Mouse (Mus musculus): ENCODE data around the gene Tmc8.
"Not testable (repeated sequence)": the region's sequence is repeated elsewhere in the genome, so short reads cannot be mapped to it uniquely, and the experiment has no call there.

Gene Tmc8

DNA sequence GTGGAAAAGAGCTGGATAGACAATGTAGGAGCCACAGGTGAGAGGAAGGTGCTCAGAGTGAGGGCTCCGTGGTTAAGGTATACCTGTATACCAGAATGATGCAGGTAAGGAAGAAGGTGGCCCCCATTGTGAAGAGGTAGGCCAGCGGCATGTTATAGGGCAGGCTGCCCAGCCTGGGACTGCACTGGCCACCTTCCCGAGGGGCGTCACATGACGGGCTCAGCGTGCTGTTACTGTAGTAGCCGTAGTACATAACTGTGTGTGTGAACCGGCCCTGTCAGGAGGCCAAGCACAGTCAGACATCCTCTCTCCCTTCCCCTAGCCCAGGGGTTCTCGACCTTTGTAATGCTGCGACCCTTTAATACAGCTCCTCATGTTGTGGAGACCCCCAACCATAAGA is 7.0 kb upstream of the Tmc8 start:
- DNase-seq: peak in 1 of 2 experiments; percentile 18

GRCm38 (mm10) chr11:117775540-117775939 is 6.3 kb upstream of the Tmc8 start:
- DNase-seq: peak in 1 of 2 experiments; percentile 29

GRCm38 (mm10) chr11:117776085-117776792 is 5.6 kb upstream of the Tmc8 start:
- peak in 1 of 2 experiments; percentile 21 for DNase-seq

GRCm38 (mm10) chr11:117777111-117777510 is 4.8 kb upstream of the Tmc8 start:
- DNase-seq: no peak

DNA sequence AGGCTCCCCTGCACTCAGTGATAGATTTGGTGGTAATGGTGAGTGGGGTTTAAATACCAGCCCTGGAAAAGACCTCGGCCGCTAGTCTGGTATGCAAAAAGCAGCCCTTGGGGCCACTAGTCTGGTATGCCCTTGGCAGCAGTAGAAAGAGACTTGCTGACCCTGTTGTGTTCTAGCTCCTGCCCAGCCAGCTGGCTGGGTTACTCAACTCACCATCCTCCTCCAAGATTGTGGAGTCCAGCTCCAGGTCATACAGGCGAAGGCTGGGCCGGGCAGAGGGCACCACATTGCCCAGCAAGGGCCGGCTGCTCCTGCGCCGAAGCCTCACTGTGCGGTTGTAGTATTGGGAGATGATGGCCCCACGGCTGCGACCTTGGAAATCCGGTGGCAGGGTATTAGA is 3.8 kb upstream of the Tmc8 start:
- DNase-seq: peak; percentile 9 to 37

- peak; percentile 67 to 68 for DNase-seq
Observed at GRCm38 (mm10) chr11:117778851-117779433, 2.9 kb upstream of the Tmc8 start.

- DNase-seq: peak; percentile 87 to 92
Observed at GRCm38 (mm10) chr11:117779434-117780198, 2.3 kb upstream of the Tmc8 start.

DNA sequence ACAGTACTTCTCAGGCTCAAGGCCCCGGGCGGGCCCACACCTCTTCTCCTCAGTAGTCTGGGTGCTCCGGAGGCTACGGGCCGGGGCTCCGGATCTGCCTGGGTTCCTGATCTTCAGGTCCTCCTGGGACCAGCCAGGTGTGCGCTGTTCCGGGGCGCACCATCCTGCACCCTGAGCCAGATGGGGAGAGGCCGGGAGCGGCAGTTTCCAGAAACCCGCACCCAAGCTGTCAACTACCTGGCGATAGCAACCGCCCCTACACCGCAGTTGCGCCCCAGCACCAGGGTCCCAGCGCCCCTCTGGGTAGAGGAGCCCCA is 1.7 kb upstream of the Tmc8 start:
- no peak for DNase-seq

GRCm38 (mm10) chr11:117780582-117781111 is 1.2 kb upstream of the Tmc8 start:
- peak; percentile 94 to 96 for DNase-seq

GRCm38 (mm10) chr11:117781199-117781821 is 566 bp upstream of the Tmc8 start:
- peak; percentile 87 to 90 for DNase-seq

DNA sequence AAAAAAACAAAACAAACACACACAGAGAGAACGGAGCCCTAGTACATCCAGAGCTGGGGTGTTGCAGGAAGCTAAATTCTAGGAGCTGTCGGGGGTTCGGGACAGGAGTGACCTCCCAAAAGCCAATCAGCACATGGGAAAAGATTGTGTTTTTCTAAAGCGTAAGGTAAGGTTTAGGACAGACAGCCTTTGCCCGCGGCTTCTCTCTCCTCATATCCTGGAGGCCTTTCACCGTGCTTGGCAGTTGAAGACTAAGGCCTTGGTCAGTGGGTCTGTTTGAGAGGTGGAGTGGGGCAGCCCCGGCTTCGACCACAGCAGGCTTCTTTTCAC is 794 bp downstream of the Tmc8 start:
- DNase-seq: no peak

- peak; percentile 81 to 85 for DNase-seq
Observed at GRCm38 (mm10) chr11:117783089-117783488, 1.2 kb downstream of the Tmc8 start.

- DNase-seq: peak; percentile 56 to 63
Observed at GRCm38 (mm10) chr11:117783683-117784309, 1.9 kb downstream of the Tmc8 start.

DNA sequence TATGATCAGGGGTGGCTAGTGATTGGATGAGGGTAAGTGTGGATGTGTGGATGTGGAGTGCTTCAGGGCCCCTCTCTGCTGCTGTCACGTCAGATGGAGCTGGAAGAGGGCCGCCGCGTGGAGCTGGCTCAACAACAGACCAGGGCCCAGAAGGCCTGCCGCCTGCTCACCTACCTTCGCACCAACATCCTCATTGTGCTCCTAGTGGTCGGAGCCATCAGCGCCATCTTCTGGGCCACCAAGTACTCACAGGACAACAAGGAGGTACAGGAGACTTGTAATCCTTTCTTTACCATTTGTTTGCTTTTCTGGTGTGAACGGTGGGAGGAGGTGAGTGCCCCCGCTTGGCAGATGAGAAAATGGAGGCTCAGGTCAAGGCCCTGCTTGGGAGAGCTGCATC is 4.4 kb downstream of the Tmc8 start:
- peak; percentile 74 to 78 for DNase-seq

DNA sequence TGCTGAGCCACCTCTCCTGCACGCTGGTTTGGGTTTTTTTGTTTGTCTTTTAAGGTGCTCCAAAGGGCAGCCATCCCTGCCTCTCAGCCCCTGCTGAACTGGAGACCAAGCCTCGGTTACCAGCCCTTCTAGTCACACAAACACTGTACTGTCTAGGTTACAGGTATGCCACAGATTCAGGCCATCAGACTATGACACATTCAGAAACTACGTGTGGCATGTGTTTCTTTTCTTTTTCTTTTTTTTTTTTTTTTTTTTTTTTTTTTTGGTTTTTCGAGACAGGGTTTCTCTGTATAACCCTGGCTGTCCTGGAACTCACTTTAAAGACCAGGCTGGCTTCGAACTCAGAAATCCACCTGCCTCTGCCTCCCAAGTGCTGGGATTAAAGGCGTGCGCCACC is 6.6 kb downstream of the Tmc8 start:
- not testable (repeated sequence) for DNase-seq

DNA sequence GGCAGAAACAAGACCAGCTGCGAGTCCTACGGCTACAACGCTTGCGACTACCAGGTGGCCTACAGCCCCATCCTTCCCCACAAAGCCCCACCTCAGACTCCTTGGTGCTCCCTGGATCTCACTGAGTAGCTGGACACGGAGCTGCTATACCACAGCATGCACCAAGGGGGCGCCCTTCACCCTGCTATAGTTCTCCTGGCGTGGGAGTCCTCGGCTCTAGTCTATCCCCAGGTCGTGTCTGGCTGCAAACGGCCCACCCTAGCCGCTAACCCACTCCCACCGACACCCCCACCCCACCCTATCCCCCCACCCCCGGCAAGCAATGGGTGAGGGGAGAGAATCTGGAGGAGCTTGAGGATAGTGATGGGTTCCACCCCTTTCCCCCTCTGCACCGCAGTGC is 8.4 kb downstream of the Tmc8 start:
- DNase-seq: peak; percentile 74 to 84

GRCm38 (mm10) chr11:117790703-117791440 is 9.0 kb downstream of the Tmc8 start:
- DNase-seq: peak; percentile 45 to 71

GRCm38 (mm10) chr11:117791441-117791761 is 9.5 kb downstream of the Tmc8 start:
- no peak for DNase-seq

DNA sequence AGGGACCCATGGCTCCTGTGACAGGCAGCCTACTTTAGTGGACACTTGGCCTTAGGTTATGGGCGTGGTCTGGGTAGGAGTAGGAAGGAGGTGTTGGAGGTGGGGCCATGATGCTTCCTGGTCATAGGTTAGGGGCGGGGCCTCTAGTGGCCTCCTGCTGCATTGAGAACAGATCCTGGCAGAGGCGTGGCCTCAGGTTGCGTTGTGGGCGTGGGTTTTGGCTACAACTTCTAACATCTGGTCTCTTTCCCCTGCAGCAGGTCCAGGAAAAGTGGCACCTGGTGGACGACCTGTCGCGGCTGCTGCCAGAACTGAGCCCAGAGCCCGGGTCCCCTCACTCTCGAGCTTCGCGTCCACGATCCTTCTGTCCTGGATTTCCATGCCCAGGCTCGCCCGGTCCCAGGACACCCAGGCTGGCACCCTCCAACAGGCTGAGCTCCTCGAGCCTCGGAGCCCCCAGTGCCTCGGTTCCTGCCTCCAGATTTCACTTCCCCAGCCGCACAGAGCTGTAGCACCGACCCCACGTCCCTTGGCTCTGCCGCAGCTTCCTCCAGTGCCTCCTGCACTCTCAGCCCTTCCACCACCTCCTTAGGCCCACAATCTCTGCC is 10.5 kb downstream of the Tmc8 start:
- peak; percentile 87 to 89 for DNase-seq

DNA sequence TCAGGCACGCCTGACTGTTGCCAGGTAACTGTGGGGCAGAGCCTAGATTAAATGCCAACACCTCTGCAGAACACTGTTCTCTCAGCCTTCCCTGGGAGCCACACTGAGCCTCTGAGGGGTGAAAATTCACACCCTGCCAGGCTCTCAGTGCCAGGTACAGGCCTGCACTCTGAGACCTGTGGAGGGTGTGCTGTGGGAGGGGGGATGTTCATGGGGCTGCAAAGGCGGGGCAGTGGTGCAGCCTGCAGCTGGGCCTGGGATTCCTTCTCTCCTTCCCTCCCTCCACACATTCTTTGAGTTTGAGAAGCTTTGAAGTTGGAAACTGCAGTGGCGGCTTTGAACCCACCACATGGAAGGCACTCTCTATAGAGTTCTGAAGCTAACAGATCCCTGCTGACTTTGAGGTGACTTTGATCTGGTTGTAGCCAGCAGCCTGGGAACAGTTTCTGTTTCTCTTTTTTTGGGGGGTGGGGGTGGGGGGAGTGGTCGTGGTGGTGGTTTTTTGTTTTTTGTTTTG is 12.2 kb downstream of the Tmc8 start:
- DNase-seq: no peak

DNA sequence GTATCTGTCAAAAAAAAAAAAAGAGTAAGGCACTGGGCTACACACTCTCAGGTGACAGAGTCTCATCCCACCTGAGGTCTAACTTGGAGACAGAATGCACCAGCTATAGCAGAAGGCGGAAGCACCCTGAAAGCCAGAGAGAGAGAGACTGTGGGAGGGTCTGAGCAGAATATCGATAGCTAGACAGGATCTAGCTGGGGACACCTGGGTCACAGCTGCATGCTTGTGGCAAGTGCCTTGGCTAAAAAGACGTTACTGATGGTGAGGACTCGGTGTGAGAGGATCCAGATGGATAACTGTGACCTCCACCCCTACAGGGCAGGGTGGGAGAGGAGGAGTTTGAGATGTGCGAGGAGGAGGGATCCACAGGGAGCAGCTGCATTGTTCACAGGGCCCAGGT is 15.1 kb downstream of the Tmc8 start:
- no peak for DNase-seq

Data from lung, postnatal 4 days (tissue).